Mouse (Mus musculus): ENCODE data around the gene Tmx4. TPM values are rescaled to one million over a fixed set of nuclear protein-coding genes. Genes with fewer than 3 reads are reported as not detected.

Tmx4 gene
- polyA plus RNA-seq, 1 experiment from 2014 or later, result 99.0 TPM

Other genes with a start within 250 kb of the Tmx4 start
- not detected in 2 replicates for gene Hao1, start 89.8 kb downstream of the Tmx4 start, polyA plus RNA-seq (2015; fragmentation: Nextera tagmentation; extraction: Ambion mirVana)
- 43.9 and 49.4 TPM in 2 replicates for gene Plcb1, start 141.9 kb upstream of the Tmx4 start, polyA plus RNA-seq (2015; fragmentation: Nextera tagmentation; extraction: Ambion mirVana)

All from forebrain, embryonic 16.5 days (tissue).